Comparison of ENCODE assay signal across 19 mouse cellular contexts in the genomic region with DNA sequence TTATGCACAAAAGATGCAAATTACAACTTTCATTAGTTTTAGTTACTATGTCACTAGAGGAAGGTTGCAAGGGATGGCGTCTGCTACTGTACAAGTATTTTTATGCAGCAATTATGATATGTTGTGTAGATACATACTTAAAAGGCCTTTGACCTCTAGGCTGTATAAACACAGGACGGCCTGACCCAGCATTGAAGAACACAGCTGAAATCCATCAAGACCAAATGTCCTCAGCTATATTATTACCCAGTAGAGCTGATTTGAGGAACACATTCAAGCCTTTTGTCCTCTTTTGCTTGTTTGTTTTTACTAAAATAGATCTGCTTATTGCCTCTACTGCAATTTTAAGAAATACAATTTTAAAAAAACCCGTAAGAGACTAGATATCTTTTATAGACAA.
"Had no signal": no experiment of that assay in that cellular context is flagged by ENCODE, and none has a peak within 500 bp of the region (broad histone marks: within the 10 kb centered on the region; RNA-seq: fewer than 3 reads in every experiment).

No protein-coding gene starts in this region.

- H3K27me3 ChIP-seq: liver, embryonic 12.5 days; midbrain, embryonic 13.5 days; neural tube, embryonic 13.5 days; neural tube, embryonic 15.5 days had no signal

- DNase-seq: lung, adult 2 months; lung, postnatal 4 days; retina, postnatal 1 day; right cerebral cortex, adult 18-20 months; right cerebral cortex, postnatal 25 days; right cerebral cortex, postnatal 4 days; spleen, adult 18-20 months; thymus, adult 18-20 months; thymus, postnatal 14 days; thymus, postnatal 36 days had no signal

- ATAC-seq: liver, embryonic 12.5 days; lung, postnatal 0 days; midbrain, embryonic 13.5 days; midbrain, embryonic 16.5 days had no signal

- H3K36me3 ChIP-seq: liver, embryonic 12.5 days; midbrain, embryonic 10.5 days; midbrain, embryonic 13.5 days; neural tube, embryonic 13.5 days; neural tube, embryonic 15.5 days had no signal

- H3K4me2 ChIP-seq: liver, embryonic 12.5 days; midbrain, embryonic 13.5 days; neural tube, embryonic 13.5 days; neural tube, embryonic 15.5 days had no signal

- H3K4me3 ChIP-seq: liver, embryonic 12.5 days; midbrain, embryonic 10.5 days; midbrain, embryonic 13.5 days; myocyte; neural tube, embryonic 13.5 days; neural tube, embryonic 15.5 days had no signal

- H3K27ac ChIP-seq: liver, embryonic 12.5 days; liver, embryonic 14.5 days; midbrain, embryonic 10.5 days; midbrain, embryonic 13.5 days; neural tube, embryonic 13.5 days; neural tube, embryonic 15.5 days had no signal

- H3K9ac ChIP-seq: liver, embryonic 12.5 days; liver, embryonic 14.5 days; midbrain, embryonic 13.5 days; neural tube, embryonic 13.5 days; neural tube, embryonic 15.5 days had no signal

- H3K4me1 ChIP-seq: liver, embryonic 12.5 days; midbrain, embryonic 10.5 days; midbrain, embryonic 13.5 days; neural tube, embryonic 13.5 days; neural tube, embryonic 15.5 days had no signal

- H3K9me3 ChIP-seq: liver, embryonic 12.5 days; midbrain, embryonic 10.5 days; midbrain, embryonic 13.5 days; neural tube, embryonic 13.5 days; neural tube, embryonic 15.5 days had no signal
